Mouse (Mus musculus): ENCODE data around the gene Dennd1c.

The Dennd1c gene

GRCm38 (mm10) chr17:57047406-57047805, 30.9 kb downstream of the Dennd1c start:
- DNase-seq: no peak

- no peak for DNase-seq
Measured at GRCm38 (mm10) chr17:57041554-57041953, 36.8 kb downstream of the Dennd1c start, which contains the start of gene Slc25a41. Gene Slc25a41 (minus strand): TSS chr17:57041654.

GRCm38 (mm10) chr17:57038978-57039377, 39.3 kb downstream of the Dennd1c start:
- DNase-seq: no peak

DNA sequence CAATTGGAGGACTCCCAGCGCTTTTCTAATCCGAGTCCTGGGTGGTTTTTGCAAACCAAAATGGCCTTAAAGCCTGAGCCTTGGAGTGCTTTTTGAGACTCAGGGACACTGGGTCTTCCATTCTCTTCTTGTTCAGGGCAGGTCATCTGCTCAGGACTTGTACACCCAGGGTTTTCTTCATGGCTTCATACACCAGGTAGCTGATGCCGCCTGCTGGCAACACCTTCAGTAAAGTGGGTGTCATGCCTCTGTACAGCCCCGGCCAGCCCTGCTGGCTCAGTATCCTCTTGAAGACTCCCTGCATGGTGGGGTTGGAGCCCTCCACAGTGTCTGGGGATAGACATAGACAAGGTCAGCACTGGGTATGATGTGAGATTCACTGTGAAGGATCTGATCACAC, 45.5 kb downstream of the Dennd1c start:
- peak in 1 of 2 experiments; percentile 17 for DNase-seq

GRCm38 (mm10) chr17:57031661-57032420, 46.5 kb downstream of the Dennd1c start:
- peak; percentile 100 for DNase-seq

DNA sequence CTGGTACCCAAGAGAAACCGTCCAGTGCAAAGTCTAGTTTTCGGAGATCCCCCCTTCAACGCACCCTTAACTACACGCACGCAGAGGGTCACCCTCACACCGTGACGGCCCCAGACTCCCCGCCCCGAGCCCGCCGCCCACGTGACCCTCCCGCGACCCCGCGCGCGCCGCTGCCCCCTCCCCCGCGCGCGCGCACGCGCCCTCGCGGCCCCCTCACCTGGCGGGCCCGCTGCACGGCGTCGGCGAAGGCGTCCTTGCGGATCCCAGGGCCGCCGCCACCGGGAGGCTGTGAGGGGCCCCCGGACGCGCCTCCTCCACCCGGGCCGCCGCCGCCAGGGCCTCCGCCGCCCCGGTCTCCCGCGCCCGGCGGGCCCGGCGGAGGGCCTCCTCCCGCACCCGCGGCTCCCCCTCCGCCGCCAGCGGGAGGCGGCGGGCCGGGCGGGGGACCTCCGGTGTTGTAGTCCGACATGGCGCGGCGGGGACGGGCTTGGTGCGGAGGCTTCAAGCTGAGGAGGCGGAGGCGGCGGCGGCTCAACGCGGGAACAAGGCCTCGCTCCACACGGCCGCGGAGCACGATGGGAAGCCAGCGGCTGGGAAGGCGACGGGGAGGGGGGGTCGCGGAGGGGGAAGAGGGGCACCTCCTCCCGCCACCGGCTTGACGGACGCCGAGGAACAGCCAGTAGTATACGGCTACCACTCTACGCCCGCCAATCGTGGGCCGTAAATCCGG, 47.2 kb downstream of the Dennd1c start, which contains the start of gene Khsrp:
Khsrp (minus strand) TSS at position 592 of the 730 bp plus-strand sequence.
- peak; percentile 46 to 58 for DNase-seq

DNA sequence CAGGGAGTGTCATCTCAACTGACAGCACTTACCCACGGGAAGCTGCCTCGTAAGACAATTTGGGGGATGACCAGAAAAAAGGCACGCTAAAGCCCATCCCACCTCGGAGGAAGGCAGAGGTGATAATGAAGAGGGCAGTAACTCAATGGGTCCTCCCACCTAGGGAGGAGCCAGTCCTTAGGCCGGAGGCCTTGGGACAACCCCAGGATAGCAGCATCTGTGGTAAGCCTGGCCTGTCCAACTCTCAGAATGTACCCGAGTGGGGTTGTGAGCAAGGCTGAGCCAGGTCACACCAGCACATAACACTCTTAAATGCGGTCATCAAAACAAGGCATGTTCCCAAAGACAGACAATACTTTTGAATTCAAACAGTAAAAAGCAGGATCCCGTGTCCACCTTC, 48.6 kb downstream of the Dennd1c start:
- no peak for DNase-seq

- DNase-seq: no peak
Measured at GRCm38 (mm10) chr17:57027471-57027870, 50.8 kb downstream of the Dennd1c start.

GRCm38 (mm10) chr17:57020960-57021359, 57.4 kb downstream of the Dennd1c start:
- no peak for DNase-seq

DNA sequence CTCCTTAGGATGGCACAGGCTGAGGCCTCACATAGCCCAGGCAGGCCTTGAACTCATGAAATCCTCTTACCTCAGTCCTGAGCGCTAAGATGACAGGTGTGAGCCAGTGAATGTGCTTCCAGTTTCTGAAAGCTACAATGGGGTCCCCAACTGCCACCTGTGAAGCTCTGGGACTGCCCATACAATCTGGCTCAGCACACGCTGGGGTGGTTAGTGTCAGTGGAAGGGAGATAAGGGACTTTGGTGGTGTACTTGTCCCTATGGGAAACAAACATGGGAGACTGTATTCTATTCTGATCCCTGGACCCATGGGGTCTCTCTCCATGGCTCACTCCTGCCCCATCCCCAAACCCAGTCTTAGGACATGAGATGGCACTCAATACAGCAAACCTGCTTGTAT, 58.6 kb downstream of the Dennd1c start:
- no peak for DNase-seq

Measured in thymus, adult 18-20 months (tissue).